Mouse (Mus musculus): Measurements from ENCODE around the gene Plekho1.
"Not testable (repeated sequence)": the region's sequence is repeated elsewhere in the genome, so short reads cannot be mapped to it uniquely, and the experiment has no call there.

The Plekho1 gene

DNA sequence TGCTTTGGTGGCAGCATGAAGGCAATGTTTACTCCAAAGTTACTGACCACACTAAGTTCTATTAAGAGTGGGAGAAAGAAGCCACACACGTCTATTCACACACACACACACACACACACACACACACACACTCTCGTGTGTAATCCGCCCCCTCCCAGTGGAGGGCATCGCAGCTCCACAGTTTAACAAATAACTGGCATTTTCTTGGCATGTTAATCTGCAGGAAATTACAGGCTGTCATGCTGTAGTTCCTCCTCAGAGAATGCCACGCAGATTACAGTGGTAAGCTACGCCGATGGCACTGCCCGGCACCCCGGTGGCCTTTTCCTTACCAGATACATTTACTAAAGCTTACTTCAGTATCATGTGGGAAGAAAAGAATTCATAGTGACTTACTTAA lies 17.5 kb downstream of the Plekho1 start:
- no peak for DNase-seq

DNA sequence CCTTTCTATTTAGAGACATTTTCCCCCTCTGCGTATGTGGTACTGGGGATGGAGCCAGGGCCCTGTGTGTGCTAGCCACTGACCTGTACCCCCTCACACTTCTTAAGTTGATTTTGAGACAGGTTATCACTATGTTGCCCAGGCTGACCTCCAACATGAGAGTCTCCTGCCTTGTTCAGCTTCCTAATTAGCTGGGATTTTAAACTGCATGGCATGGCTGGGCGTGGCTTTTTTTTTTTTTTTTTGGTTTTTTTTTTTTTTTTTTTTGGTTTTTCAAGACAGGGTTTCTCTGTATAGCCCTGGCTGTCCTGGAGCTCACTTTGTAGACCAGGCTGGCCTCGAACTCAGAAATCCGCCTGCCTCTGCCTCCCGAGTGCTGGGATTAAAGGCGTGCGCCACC lies 18.2 kb downstream of the Plekho1 start:
- not testable (repeated sequence) for DNase-seq

DNA sequence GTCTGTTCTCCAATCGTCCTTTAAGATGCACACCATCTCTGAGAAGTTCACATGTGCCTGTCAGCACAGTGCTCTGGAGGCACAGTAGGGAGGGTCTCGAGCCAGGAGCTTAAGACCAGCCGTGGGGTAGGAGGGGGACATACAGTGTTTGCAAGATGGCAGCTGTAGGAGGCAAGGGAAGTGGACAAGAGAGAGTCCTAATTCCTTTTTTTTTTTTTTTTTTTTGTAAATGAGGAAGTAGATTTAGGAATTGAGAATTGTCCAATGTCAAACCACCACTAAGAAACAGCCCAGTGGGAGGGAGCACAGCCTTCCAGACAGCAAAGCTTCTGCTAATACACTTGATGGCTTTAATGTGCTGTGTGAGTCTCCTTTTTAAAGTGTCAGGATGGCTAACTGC lies 18.7 kb downstream of the Plekho1 start:
- no peak for DNase-seq

DNA sequence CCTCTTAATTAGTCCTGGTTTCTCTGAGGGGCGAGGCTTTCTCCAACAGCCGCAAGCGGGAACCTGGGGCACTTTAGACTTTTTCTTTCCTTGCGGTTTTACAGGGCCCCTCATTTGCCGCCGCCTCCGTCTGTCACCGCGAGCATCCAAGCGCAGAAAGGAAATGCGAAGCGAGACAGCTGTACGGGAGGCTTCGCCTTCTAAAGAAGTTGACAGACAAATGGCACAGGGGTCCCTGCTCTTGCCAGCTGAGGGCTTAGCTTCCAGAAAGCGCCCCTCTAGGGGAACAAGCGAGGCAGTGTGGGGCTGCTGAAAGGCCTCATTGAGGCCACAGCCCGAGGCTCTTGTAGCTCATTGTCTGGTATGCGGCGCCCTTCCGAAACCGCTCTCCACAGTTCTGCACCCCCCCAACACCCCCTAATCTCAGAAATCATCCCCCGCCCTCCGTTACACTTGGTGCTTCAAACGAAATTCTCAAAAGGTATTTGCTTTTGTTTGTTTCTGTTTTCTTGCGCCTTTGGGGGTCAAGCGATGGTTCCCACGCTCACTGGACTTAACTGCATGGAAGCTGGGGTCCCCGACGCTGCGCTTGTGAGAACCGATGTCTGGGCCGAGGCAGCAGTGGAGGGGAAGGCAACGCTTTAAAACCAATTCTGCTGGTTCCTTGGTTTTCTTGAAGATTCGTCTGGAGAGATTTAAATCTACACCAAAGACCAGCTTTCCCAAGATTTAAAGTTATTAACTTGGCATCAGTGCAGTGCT lies 22.7 kb downstream of the Plekho1 start:
- DNase-seq = peak; percentile 77 to 89

DNA sequence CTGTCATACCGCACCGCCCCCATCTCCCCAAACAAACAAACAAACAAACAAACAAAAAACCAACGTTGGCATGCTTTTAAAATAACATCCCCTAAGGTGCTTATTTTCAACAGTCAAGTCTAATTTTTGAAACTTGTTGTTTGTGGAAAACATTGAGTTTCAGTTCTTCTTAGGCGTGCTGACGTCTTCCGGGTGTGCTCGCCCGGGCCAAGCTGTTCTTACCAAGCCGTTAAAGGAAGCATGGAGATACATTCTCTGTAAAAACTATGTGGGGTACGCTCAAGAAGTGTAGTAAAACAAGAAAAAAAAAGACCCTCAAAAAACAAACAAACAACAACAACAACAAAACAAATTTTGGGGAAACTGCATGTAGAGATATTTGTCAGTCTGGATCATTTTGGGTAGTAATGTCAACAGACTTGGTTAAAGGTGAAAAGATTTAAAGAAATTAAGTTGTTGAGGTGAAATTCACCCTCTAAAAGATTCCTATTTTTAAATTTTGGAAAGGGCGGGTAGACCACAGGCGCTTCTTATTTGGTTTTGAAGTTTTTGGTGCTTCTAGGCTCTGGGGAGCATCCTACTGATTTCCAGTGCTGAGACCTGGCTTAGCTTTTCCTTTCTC lies 23.4 kb downstream of the Plekho1 start:
- DNase-seq = no peak

DNA sequence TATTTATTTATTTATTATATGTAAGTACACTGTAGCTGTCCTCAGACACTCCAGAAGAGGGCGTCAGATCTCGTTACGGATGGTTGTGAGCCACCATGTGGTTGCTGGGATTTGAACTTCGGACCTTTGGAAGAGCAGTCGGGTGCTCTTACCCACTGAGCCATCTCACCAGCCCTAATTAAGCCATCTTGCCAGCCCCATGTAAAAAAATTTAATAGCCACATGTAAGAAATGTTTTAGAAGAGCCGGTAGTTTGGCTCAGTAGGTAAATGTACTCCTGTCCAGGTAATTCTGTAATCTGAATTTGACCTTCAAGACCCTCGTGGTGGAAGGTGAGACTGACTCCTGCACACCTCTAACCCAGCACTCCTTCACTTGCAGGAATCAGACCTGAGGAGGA lies 25.1 kb downstream of the Plekho1 start:
- not testable (repeated sequence) for DNase-seq

DNA sequence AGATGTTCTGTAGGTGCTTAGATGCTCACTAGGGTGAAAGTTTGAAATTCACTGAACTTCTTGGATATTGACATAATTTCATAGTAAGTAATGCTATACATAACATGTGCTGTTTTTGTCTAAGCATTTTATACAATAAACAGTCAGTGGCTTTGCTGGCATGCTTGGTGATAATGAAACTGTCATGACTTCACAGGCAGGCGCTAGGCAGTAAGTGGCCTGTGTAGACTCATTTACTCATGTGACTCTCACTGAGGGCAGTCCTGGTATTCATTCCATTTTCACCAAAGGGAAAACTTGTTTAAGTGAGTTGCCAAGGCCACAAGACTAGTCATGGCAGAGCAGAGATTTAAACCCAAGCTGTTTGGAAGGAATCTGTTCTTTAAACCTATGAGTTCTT lies 26.5 kb downstream of the Plekho1 start:
- no peak for DNase-seq

DNA sequence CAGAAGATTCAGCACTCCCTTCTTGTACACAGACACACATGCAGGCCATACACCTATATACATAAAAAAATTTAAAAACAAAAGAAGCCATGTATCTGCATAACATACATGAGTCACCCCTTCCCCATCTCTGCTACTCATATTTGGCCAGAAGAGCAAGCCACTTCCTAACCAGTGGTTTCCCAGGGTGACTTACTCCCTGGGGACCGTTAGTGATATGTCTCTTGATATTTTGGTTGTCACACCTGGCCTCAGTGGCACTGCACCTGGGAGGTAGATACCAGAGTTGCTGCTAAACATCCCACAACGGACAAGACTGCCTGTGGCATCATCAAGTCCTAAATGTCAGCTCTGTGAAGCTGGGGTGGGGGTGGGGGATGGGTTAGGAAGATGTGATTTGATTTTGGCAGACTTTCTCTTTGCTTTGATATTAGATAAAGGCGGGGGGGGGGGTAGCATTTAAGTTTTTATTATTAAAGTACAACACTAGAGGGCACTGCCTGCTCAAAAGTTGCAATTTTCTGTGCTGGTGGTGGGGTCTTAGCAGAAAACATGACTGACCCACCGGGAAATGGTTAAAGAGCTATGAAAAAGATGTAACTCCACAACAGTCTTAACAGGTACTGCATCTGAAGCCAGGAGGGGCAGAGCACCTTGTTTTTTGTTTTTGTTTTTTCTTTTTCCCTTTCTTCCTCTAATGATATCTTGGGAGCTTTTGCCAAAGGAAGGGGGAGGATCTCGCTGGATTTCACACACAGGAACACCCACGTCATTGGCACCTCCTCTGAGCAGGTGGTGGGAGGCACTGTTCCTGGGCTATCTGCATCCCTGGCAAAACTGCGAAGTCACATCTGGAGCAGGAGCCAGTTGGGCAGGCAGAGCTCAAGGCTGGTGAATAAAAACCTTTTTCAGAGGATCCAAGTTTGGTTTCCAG lies 30.0 kb downstream of the Plekho1 start:
- DNase-seq = peak; percentile 41 to 53

DNA sequence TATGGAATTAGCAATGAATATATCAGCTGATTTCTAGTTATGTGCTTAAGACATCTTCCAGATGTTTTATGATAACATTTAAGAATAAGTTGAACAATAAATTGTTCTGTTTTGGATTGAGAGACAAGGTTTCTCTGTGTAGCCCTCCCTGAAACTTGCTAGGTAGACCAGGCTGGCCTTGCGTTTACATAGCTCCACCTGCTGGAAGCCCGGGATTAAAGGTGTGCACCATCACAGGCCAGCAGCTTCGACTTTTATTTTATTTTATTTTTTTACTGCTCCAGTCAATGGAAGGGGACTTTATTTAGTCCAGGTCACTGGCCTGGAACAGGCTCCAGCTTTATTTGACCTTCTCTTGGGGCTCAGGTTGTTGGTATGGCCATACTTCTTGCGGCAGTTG lies 32.1 kb downstream of the Plekho1 start:
- peak; percentile 54 to 55 for DNase-seq

DNA sequence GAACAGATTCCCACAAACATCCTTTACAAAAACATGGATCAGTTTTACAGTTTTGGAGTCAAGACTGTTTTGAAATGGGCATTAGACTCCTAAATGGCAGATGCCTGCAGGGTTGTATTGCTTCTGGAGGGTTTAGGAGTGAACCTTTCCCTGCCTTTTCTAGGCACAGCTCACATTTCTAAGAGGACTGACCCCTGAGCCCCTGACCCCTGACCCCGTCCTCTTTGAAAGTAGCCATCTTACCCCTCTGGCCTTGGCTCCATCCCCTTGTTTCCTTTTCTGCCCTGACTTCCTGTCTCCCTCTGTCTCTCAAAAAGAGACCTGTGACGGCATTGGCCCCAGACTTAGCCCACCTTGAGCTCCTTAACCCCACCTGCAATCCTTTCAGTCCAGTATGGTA lies 32.6 kb downstream of the Plekho1 start:
- DNase-seq = no peak

DNA sequence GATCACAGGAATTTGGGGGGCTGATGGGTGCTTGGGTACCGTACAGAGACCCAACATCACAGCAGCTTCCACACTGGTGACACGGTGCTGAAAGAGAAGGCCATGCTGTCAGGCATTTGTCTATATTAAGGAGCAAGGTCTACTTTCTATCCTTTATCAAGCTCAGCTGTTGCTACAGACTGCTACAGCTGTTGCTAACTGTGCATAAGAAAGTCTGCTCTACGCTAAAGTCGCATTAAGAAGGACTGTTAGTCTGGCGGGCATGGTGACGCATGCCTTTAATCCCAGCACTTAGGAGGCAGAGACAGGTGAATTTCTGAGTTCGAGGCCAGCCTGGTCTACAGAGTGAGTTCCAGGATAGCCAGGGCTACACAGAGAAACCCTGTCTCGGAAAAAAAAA lies 33.6 kb downstream of the Plekho1 start:
- DNase-seq = not testable (repeated sequence)

DNA sequence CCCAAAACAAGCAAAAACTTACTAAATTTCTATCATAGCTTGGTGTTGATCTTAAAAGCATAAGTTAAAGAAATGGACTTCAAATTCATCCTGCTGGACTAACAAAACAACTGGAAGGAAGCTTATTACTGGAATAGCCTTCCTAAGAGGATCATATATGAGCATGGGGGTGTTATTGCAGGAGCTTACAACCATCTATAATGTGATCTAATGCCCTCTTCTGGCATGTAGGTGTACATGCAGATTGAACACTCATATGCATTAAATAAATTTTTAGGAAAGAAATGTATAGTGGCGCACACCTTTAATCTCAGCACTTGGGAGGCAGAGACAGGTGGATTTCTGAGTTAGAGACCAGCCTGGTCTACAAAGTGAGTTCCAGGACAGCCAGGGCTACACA lies 36.0 kb downstream of the Plekho1 start:
- no peak for DNase-seq

DNA sequence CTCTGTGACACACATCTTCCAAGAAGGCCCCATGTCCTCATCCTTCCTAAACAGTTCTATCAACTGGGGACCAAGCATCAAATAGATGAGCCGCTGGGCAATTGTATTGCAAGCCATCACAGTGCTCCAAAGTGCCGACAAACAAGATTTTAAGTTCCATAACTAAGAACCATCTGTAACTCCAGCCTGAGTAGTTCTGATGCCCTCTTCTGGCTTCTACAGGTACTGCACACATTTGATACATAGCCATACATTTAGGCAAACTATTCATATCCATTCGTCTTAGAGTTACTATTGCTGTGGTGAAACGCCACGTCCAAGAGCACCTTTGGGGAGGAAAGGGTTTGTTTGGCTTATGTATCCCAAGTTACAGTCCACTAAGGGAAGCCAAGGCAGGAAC lies 36.7 kb downstream of the Plekho1 start:
- peak in 1 of 2 experiments; percentile 8 for DNase-seq

DNA sequence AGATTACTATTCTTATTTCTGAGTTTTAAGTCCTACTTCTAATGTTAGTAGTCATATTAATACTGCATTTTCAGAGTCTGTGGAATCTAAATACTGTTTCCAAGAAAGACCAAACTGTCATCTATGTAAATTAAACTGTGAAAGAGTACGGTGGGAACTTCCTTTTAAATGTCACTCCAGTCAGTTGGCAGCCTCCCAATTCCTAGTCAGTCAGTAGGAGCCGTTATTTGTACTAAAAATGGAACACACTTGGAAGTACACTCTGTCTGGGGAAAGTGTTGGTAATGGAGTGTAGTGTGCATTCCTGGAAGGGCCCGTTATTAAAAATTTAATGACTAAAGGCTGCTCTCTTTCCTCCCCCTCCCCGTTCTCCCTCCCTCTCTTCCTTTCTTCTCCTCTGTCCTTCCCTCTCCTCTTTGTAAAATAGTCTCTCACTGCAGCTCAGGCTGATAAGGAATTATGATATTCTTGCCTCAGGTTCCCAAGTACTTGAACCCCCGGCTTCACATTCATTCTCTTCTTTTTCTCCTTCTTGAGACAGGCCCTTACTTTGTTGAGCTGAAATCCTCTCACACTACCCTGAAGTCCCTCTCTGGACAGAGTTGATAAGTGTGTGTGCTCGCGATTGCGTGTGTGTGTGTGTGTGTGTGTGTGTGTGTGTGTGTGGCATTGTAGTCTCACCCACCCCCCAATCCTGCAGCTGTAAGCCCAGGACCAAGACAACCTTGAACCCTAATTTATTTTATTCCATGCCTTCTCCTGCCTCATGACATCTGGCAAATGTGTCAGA lies 38.2 kb downstream of the Plekho1 start:
- no peak for DNase-seq

DNA sequence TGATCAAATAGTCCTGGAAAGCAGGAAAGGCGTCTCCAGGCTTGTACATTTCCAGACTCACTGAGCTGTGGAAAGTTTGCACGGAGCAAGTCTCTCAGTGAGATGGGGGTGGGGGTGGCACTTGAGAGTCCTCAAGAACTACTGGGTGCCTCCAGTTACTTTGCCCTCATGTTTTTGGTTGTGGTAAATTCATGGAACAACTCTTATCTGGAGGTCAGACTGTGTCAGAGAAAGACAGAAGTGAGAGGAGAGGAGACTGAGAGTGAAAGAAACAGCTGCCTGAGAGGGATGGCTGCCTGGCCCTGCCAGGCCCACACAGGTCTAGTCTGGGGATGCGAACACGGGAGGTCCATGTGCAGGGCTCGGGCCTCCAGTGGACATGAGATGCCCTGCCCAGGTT lies 40.5 kb downstream of the Plekho1 start:
- no peak for DNase-seq

DNA sequence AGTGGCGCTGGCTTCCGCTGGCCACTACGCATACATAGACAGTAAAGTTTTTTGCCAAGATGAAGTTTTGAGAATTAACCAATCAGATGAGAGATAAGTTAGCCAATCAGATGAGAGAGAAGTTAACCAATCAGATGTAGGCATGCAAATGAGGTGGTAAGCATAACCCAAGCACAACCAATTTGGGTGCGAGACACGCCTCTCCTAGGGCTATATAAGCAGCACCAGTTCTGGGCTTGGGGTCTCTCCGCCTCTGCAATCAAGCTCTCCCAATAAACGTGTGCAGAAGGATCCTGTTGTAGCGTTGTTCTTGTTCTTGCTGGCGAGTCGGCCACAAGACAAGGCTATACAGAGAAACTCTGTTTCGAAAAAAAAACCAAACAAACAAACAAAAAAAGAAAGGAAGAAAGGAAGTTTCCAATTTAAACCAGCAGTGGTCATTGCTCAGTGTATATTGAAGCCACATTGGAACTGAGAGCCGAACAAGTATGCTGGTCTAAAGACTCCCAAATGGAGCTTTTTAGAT lies 41.1 kb downstream of the Plekho1 start:
- peak in 1 of 2 experiments; percentile 3 for DNase-seq

DNA sequence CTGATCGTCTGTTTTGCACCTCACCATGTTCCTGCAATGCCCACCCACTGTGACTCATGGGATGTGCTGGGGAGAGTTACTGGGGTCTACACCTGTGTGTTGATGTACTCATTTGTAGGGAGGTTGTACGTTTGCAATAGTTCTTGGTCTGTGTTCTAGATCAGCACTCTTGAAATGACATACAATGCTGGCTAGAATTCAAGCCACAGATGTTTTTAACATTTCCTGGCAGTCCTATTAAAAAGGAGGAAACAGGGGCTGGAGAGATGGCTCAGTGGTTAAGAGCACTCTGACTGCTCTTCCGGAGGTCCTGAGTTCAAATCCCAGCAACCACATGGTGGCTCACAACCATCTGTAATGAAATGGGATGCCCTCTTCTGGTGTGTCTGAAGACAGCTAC lies 42.3 kb downstream of the Plekho1 start:
- peak in 1 of 2 experiments; percentile 2 for DNase-seq

DNA sequence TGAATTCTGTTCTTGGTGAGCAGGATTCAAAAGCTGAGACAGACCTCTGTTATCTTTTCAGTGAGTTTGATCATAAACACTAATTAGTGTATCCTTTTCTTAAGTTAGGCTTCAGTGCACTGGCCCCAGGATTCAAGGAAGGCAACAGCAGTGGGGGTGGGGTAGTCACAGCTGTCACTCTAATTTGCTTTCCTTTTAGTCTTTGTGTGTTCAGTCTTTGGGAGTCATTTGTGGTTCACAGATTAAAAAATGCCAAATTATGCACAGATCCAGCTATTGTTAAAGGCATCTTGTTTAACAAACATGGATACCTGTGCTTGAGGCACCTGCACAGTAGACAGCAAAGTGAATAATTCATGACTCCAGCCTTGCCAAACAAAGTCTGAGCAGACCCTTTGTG lies 42.8 kb downstream of the Plekho1 start:
- DNase-seq = no peak

DNA sequence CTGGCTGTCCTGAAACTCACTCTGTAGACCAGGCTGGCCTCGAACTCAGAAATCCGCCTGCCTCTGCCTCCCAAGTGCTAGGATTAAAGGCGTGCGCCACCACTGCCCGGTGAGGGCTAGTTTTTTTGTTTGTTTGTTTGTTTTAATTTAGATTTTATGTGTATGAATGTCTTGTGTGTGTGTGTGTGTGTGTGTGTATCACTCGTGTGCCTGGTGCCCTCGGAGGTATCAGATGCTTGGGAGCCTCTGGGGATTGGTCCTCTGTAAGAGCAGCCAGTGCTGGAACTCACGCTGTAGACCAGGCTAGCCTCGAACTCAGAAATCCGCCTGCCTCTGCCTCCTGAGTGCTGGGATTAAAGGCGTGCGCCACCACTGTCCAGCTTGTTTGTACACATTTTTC lies 44.2 kb downstream of the Plekho1 start:
- not testable (repeated sequence) for DNase-seq

DNA sequence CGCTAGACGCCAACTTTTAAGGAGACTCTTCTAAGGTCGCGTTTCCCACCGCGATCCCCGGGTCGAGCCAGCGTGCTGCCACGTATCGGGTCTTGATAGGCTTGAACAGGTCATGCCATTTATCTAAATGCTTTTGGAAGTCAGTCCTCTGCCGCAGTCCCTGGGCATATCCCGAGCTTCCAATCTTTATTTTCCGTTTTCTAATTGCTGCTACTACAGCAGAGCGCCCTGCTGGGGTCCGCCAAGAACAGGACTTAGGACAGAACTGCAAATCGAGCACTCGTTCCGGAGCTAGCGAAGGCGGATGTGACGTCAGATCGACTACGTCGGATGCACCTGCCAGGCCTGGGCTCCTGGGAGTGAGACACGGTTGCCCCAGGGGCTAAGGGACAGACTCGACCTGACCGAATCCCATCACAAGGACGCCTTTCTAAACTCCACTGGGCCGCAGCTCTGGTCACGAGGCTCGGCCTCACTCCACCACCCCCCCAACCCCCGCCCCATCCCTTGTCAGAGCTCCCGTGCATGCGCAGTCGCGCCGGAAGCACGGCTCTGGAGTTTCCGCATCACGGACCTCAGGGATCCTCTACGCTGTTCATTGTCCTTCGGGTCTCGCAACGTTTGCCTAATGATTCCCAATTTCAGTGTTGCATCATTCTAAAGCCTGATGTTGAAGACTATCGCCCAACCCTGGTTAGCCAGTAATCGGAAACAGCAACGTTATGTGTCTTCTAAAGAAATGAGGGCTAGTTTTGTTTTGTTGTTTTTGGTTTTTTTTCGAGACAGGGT lies 44.8 kb downstream of the Plekho1 start:
- DNase-seq = peak; percentile 87 to 90

DNA sequence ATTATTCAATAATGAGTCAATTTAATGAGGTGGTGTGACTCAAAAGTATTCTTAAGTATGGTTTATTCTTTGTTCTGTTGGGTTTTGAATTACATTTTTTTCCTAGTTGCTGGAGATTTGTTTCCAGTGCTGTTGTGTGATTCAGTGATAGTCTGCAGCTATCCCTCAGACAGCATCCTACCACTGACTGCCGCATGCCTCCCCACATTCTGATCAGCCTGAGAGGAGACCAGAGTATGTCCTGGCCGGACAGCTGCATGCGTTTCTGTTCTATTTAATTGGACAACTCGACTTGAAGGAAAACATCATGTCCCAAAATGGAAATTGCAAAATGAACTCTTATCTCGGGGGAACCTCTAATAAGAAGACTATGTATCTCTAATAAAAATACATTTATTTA lies 47.5 kb downstream of the Plekho1 start:
- DNase-seq = no peak

Measured in thymus, postnatal 36 days (tissue).